Mouse (Mus musculus) neural tube, embryonic 13.5 days (tissue): ENCODE data around the gene Acot9. TPM values are rescaled to one million over a fixed set of nuclear protein-coding genes. Genes with fewer than 3 reads are reported as not detected.

Source experiments
- ATAC-seq: fragments of 200-750 bp; cut with Nextera tagmentation; 2 replicates; pipeline ENCODE4 v1.8.0; 2017; ENCODE audit warnings: low read depth, mild to moderate bottlenecking, moderate TSS enrichment, moderate library complexity
- H3K27ac ChIP-seq: fragments of 300-500 bp; sonication (generic); replicated peaks from 2 replicates; pipeline ENCODE4 v1.5.1; 2015; ENCODE audit warnings: moderate library complexity, mild to moderate bottlenecking, inconsistent platforms
- H3K27me3 ChIP-seq: fragments of 300-500 bp; sonication (generic); 2 replicates; pipeline ENCODE4 v1.6.1; 2015; ENCODE audit warnings: mild to moderate bottlenecking, inconsistent platforms
- H3K36me3 ChIP-seq: fragments of 300-500 bp; sonication (generic); 2 replicates; pipeline ENCODE4 v1.6.1; 2015; ENCODE audit warnings: mild to moderate bottlenecking, inconsistent platforms
- H3K4me1 ChIP-seq: fragments of 300-500 bp; sonication (generic); replicated peaks from 2 replicates; pipeline ENCODE4 v1.6.1; 2015; ENCODE audit warnings: inconsistent platforms
- H3K4me2 ChIP-seq: fragments of 300-500 bp; sonication (generic); 2 replicates; pipeline ENCODE4 v1.6.1; 2015; ENCODE audit warnings: inconsistent platforms, mild to moderate bottlenecking, moderate library complexity
- H3K4me3 ChIP-seq: fragments of 300-500 bp; sonication (generic); 2 replicates; pipeline ENCODE4 v1.5.1; 2015; ENCODE audit warnings: mild to moderate bottlenecking, inconsistent platforms
- H3K9ac ChIP-seq: fragments of 300-500 bp; sonication (generic); 2 replicates; pipeline ENCODE4 v1.6.1; 2015; ENCODE audit warnings: moderate library complexity, mild to moderate bottlenecking, inconsistent platforms
- H3K9me3 ChIP-seq: fragments of 300-500 bp; sonication (generic); 2 replicates; pipeline ENCODE4 v1.6.1; 2016; ENCODE audit warnings: inconsistent platforms
- WGBS: fragments of 180-500 bp; shearing (Covaris S2); methylation state at CpG from one replicate; pipeline ENCODE4 v1.1.7; 2015; 5-methylcytosine and 5-hydroxymethylcytosine counted together
- polyA plus RNA-seq: library from polyadenylated mRNA; unstranded; fragments of >200 nt; fragmentation: Nextera tagmentation; extraction: Ambion mirVana; gene quantifications from 2 replicates; pipeline ENCODE4 v1.2.1, GENCODE M21; 2015

Gene Acot9
- polyA plus RNA-seq: 42.2 and 46.0 TPM in 2 replicates

DNA sequence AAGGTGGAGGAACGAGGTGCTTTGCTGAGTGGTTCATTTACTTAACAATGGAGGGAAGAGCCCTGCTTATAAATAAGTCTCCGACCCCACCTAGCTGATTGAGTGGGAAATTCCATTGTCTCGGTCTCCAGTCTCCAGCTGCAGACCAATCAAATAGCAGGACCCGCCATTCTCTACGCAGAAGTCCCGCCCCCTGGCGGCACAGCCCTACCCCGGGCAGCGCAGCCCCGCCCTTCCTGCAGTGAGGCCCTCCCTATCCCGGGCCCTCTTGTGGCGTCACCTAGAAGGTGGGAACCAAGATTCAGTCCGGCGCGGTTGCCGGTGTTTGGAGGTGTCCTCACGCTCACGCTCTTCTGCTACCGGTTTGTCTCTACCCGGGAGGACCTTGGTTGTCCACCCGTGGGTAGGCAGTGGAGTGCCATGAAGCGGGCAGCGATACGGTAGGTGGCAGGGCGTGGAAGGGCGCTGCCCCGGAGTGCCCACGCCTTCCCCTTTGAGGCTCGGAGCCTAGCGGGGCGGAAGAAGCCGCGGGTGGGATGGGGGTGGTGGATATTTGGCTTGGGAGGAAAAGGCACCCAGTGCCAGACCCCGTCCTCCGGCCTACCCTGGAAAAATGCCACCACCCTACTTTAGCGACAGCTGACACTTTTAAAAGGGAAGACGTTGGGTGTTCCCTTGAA is at the start of gene Acot9:
Gene Acot9, plus strand, starts transcription at position 209 of the 680 bp plus-strand sequence.
- no peaks in the 10 kb centered on the region for H3K9me3 ChIP-seq
- H3K36me3 ChIP-seq: no peaks in the 10 kb centered on the region
- no peaks in the 10 kb centered on the region for H3K4me1 ChIP-seq
- H3K9ac ChIP-seq: peak within 1 kb of the TSS; percentile 70
- 14% methylated on average over 37 of the region's 37 CpGs for WGBS
- peak within 1 kb of the TSS; percentile 57 for H3K4me2 ChIP-seq
- H3K4me3 ChIP-seq: peak within 1 kb of the TSS; percentile 54
- H3K27ac ChIP-seq: no peak within 1 kb of the TSS; the same call in 1 of the 2 replicates
- no peaks in the 10 kb centered on the region for H3K27me3 ChIP-seq
- ATAC-seq: peak; percentile 99

GRCm38 (mm10) chrX:155214291-155215136 is 47.7 kb upstream of the Acot9 start:
- H3K27me3 ChIP-seq: no peaks in the 10 kb centered on the region
- no peaks in the 10 kb centered on the region; the same call in 1 of the 2 replicates for H3K4me1 ChIP-seq
- H3K9ac ChIP-seq: no peak overlapping the region
- H3K4me2 ChIP-seq: peak overlapping the region; percentile 59; the same call in 1 of the 2 replicates
- no peaks in the 10 kb centered on the region for H3K9me3 ChIP-seq
- H3K27ac ChIP-seq: no peak overlapping the region
- H3K36me3 ChIP-seq: no peaks in the 10 kb centered on the region
- no peak for ATAC-seq
- 92% methylated on average over 5 of the region's 5 CpGs for WGBS
- no peak overlapping the region for H3K4me3 ChIP-seq

GRCm38 (mm10) chrX:155215501-155216248 is 46.6 kb upstream of the Acot9 start:
- H3K36me3 ChIP-seq: no peaks in the 10 kb centered on the region
- H3K9ac ChIP-seq: peak overlapping the region; percentile 74
- H3K4me1 ChIP-seq: no peaks in the 10 kb centered on the region; the same call in 1 of the 2 replicates
- no peaks in the 10 kb centered on the region for H3K27me3 ChIP-seq
- ATAC-seq: peak; percentile 89
- 33% methylated on average over 24 of the region's 24 CpGs for WGBS
- peak overlapping the region; percentile 50 for H3K4me3 ChIP-seq
- H3K4me2 ChIP-seq: peak overlapping the region; percentile 59
- no peaks in the 10 kb centered on the region for H3K9me3 ChIP-seq
- 0 out of 2 replicates have a peak overlapping the region, but pooled peaks have one; percentile 28 for H3K27ac ChIP-seq

- Histone ChIP-seq H3K9ac (peak within 1 kb of the TSS; percentile 74), H3K36me3 (no peaks in the 10 kb centered on the region), H3K9me3 (no peaks in the 10 kb centered on the region), H3K27me3 (no peaks in the 10 kb centered on the region), H3K4me1 (no peaks in the 10 kb centered on the region; the same call in 1 of the 2 replicates), H3K27ac (0 out of 2 replicates have a peak within 1 kb of the TSS, but pooled peaks have one; percentile 28), H3K4me3 (peak within 1 kb of the TSS; percentile 50), H3K4me2 (peak within 1 kb of the TSS; percentile 59)
- peak; percentile 100 for ATAC-seq
- 24% methylated on average over 26 of the region's 26 CpGs for WGBS
Measured at GRCm38 (mm10) chrX:155216271-155216670, 46.0 kb upstream of the Acot9 start, which contains the start of gene Sat1. Sat1 (minus strand) TSS chrX:155216449.

- H3K36me3 ChIP-seq: no peaks in the 10 kb centered on the region
- H3K27ac ChIP-seq: no peak overlapping the region
- no peak overlapping the region for H3K4me2 ChIP-seq
- H3K4me3 ChIP-seq: no peak overlapping the region
- no peaks in the 10 kb centered on the region for H3K9me3 ChIP-seq
- H3K9ac ChIP-seq: no peak overlapping the region
- ATAC-seq: no peak
- no peaks in the 10 kb centered on the region; the same call in 1 of the 2 replicates for H3K4me1 ChIP-seq
- no peaks in the 10 kb centered on the region for H3K27me3 ChIP-seq
- 79% methylated on average over 2 of the region's 2 CpGs for WGBS
Measured at GRCm38 (mm10) chrX:155218277-155218676, 44.0 kb upstream of the Acot9 start.

DNA sequence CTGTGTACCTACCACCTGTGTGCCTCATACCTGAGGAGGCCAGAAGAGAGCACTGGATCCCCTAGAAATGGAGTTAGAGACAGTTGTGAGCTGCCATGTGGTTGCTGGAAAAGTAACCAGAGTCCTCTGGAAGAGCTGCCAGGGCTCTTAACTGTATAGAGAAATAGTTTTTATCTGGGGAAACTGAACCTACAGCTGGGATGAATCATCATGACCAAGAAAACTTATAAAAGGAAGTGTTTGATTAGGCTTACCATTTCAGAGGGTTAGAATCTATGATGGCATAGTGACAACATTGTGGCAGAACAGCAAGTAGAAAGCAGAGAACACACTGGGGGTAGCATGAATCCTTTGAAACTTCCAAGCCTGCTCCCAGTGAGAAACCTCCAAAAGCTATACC is 5.4 kb upstream of the Acot9 start:
- no peak overlapping the region for H3K4me3 ChIP-seq
- no peaks in the 10 kb centered on the region for H3K9me3 ChIP-seq
- no peak overlapping the region for H3K9ac ChIP-seq
- no peaks in the 10 kb centered on the region for H3K4me1 ChIP-seq
- no peaks in the 10 kb centered on the region for H3K27me3 ChIP-seq
- ATAC-seq: no peak
- no peak overlapping the region for H3K4me2 ChIP-seq
- H3K27ac ChIP-seq: no peak overlapping the region
- H3K36me3 ChIP-seq: no peaks in the 10 kb centered on the region

- ATAC-seq: no peak
- Histone ChIP-seq H3K4me3 (peak overlapping the region; percentile 54), H3K4me1 (no peaks in the 10 kb centered on the region), H3K27ac (no peak overlapping the region), H3K9ac (peak overlapping the region; percentile 70), H3K9me3 (no peaks in the 10 kb centered on the region), H3K4me2 (peak overlapping the region; percentile 57), H3K27me3 (no peaks in the 10 kb centered on the region), H3K36me3 (no peaks in the 10 kb centered on the region)
- WGBS: 62% methylated on average over 1 of the region's 1 CpGs
Measured at GRCm38 (mm10) chrX:155262915-155263252, 641 bp downstream of the Acot9 start.

GRCm38 (mm10) chrX:155278483-155278882 is 16.2 kb downstream of the Acot9 start:
- Histone ChIP-seq H3K9me3 (no peaks in the 10 kb centered on the region), H3K27ac (no peak overlapping the region), H3K36me3 (peaks cover 6% of the 10 kb centered on the region; the same call in 1 of the 2 replicates), H3K4me2 (no peak overlapping the region), H3K4me1 (no peaks in the 10 kb centered on the region), H3K27me3 (no peaks in the 10 kb centered on the region), H3K9ac (no peak overlapping the region), H3K4me3 (no peak overlapping the region)
- ATAC-seq: no peak
- 85% methylated on average over 4 of the region's 4 CpGs for WGBS

DNA sequence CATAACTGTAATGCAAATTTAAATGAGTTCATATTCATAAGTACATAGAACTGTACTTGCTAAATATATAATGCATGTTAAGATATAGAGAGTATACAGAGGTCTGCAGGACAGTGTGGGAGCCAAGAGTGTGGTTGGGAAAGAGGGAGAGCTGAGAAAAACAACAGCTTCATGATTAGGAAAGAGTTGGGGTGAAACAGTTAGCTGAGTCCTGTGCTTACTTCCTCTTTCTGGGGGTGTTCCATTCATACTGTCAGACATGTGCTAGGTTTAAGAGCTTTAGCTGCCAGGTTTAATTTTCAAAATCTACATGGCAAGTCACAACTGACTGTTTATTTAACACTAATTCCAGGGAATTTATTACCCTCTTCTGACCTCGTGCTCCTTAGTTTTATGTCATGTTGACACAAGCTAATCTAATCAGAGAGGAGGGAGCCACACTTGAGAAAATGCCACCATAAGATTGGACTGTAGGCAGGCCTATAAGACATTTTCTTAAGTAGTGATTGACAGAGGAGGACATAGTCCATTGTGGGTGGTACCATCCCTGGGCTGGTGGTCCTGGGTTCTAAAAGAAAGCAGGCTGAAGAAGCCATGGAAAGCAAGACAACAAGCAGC is 18.3 kb downstream of the Acot9 start:
- H3K27me3 ChIP-seq: no peaks in the 10 kb centered on the region
- 38% methylated on average over 1 of the region's 1 CpGs for WGBS
- no peak overlapping the region for H3K27ac ChIP-seq
- no peak overlapping the region for H3K9ac ChIP-seq
- H3K36me3 ChIP-seq: no peaks in the 10 kb centered on the region
- ATAC-seq: no peak
- H3K4me3 ChIP-seq: no peak overlapping the region
- no peaks in the 10 kb centered on the region for H3K4me1 ChIP-seq
- H3K4me2 ChIP-seq: no peak overlapping the region
- no peaks in the 10 kb centered on the region for H3K9me3 ChIP-seq

DNA sequence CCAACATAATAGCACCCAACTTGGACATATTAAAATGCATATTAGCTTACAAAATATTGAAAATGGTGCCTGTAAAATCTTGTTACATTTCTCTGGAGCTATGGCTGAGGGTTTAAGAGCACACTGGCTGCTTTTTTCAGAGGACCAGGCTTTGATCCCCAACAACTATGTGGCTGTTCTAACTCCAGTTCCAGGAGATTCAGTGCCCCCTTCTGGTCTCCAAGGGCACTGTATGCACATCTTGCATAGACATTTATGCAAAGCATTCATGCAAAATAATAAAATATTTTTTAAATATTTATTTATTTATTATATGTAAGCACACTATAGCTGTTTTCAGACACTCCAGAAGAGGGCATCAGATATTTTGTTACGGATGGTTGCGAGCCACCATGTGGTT is 44.1 kb downstream of the Acot9 start:
- Histone ChIP-seq H3K4me3 (no peak overlapping the region), H3K27ac (no peak overlapping the region), H3K27me3 (no peaks in the 10 kb centered on the region), H3K9me3 (no peaks in the 10 kb centered on the region), H3K4me2 (no peak overlapping the region), H3K9ac (no peak overlapping the region), H3K4me1 (no peaks in the 10 kb centered on the region), H3K36me3 (no peaks in the 10 kb centered on the region)
- ATAC-seq: no peak
- WGBS: 98% methylated on average over 2 of the region's 2 CpGs

- no peaks in the 10 kb centered on the region for H3K4me1 ChIP-seq
- WGBS: 44% methylated on average over 4 of the region's 4 CpGs
- H3K27me3 ChIP-seq: no peaks in the 10 kb centered on the region
- no peak overlapping the region for H3K4me3 ChIP-seq
- H3K27ac ChIP-seq: no peak overlapping the region
- H3K4me2 ChIP-seq: no peak overlapping the region
- no peak for ATAC-seq
- no peak overlapping the region for H3K9ac ChIP-seq
- no peaks in the 10 kb centered on the region for H3K36me3 ChIP-seq
- H3K9me3 ChIP-seq: no peaks in the 10 kb centered on the region
Measured at GRCm38 (mm10) chrX:155318005-155318404, 55.8 kb downstream of the Acot9 start.
